Mouse (Mus musculus): ENCODE measurements around the gene Zfp607b.

- TF ChIP-seq CTCF (IDR thresholded peaks at IDR 0.05; ENCODE audit: low read depth) (no peak), EP300 (optimal IDR thresholded peaks at IDR 0.05) (no peak)
Observed at GRCm38 (mm10) chr7:27721951-27722350, 32.8 kb downstream of the Zfp607b start.
